Mouse (Mus musculus) adipocyte (in vitro differentiated cells): ENCODE measurements around the gene Gpr179.
"Not testable (repeated sequence)": the region's sequence is repeated elsewhere in the genome, so short reads cannot be mapped to it uniquely, and the experiment has no call there.

Source experiments
- DNase-seq: peaks from one replicate; pipeline ENCODE4 v3.0.0-alpha.2; 2016; ENCODE audit warnings: low spot score

The Gpr179 gene

DNA sequence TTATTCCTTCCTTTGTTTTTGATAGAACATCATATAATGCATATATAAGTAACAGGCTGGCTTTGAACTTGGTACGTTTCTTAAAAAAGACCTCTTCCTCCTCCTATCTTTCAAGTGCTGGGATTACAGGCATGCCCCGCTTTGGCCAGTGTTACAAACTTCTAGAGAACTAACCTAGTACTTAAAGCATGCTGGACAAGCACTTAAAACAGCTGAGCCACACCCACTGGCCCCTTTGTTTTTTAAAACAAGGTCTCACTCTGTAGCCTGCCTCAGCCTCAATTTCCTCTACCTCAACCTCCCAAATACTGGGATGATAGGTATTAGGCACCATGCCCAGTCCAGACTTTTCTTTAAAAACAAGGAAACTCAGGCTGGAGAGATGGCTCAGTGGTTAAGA, 2.8 kb upstream of the Gpr179 start:
- no peak for DNase-seq

DNA sequence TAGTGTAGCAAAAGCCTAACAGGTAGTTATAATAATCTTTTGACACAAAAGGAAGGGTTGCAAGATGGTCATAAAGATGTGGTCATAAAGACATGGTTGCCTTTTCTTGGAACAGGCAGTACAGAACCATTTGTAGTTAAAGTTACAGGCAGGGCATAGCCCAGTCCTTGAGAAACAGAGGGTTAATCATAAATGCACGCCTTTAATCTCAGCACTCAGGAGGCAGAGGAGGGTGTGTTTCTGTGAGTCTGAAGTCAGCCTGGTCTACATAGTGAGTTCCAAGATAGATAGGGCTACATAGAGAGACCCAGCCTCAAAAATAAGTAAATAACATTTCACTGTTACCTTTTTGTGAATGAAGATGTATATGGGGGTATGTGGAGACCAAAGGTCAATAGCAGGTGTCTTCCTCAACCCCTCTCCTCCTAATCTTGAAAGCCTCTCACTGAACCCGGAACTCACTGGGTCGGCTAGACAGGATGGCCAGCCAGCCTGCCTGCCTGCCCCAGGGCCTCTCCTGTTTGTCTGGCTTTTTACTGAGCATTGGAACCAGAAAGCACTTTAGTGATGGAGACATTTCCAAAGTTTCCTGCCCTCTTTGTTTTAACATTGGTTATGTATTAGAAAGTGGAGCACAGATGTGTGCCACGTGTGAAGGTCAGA, 1.2 kb upstream of the Gpr179 start:
- DNase-seq, result no peak

DNA sequence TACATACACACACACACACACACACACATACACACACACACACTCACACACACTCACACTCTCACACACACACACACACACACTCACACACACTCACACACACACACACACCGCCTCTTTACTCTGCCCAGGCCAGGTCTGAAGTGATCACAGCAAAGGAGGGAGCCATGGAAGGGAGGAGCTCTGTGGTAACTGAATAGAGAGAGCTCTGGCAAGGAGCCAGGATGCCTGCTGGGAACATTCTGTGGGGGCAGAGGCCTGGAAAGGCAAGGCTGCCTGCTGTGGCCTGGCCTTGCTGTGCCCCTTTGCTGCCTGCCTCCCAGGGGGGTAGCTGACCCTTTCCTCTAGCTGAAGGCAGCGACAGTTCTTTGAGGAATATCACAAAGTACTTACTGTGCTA, 1.8 kb downstream of the Gpr179 start:
- peak; percentile 83 for DNase-seq

GRCm38 (mm10) chr11:97347291-97347690, 4.6 kb downstream of the Gpr179 start:
- DNase-seq, result no peak

- no peak for DNase-seq
These were observed 5.5 kb downstream of the Gpr179 start for GRCm38 (mm10) chr11:97346383-97346782.

DNA sequence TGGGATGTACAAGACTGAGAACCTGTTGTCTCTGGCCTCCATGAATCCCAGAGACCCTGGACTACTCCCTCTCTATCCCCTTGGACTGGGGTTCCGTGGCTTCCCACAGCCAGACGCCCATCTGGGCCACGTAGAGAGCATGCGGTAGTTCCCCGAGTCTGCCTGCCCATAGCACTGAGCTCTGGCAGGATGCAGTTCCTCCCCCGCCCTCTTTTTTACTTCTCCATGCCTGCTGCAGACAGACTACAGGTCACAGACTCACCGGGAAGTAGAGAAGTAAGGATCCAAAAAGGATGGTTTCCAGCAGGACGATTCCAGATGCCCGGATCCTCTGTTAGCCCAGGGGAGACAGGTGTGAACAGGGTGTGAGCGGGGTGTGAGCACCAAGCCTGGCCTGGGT, 6.4 kb downstream of the Gpr179 start:
- DNase-seq, result no peak

DNA sequence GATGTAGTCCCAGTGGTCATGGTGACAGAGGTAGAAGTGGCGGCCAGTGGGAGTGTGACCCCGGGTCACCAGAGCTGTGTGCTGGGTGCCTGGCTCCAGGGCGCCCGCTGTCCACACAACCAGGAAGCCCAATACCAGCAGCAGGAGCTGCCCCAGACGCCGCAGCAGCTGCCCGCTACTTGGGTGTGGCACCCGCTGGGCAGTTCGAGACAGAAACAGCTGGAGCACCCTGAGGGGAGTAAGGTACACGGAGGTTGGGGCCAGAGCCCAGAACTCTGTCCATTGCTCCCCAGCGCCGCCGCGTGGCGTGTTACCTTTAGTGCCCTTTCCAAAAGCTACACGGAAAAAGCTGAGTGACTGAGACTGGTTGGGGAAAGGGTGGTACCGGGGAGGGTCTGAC, 8.3 kb downstream of the Gpr179 start:
- DNase-seq, result peak; percentile 56

GRCm38 (mm10) chr11:97343175-97343574, 8.7 kb downstream of the Gpr179 start:
- no peak for DNase-seq

DNA sequence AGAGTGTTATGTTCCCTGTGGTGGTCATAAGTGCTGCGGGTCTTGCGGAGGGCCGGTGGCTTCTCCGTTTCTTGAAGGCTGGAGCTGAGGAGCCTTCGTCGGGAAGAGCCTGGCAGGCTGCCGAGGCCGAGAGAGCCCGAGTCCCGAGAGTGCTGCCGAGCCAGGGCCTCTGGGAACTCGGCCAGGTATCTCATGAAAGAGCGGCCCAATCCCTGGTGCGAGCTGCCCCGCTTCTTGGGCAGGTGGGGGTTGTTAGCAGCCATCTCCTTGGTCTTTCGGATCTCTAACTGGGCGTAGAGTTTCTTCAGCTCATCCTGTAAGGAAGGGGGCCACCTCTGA, 12.9 kb downstream of the Gpr179 start:
- DNase-seq, result peak; percentile 82

DNA sequence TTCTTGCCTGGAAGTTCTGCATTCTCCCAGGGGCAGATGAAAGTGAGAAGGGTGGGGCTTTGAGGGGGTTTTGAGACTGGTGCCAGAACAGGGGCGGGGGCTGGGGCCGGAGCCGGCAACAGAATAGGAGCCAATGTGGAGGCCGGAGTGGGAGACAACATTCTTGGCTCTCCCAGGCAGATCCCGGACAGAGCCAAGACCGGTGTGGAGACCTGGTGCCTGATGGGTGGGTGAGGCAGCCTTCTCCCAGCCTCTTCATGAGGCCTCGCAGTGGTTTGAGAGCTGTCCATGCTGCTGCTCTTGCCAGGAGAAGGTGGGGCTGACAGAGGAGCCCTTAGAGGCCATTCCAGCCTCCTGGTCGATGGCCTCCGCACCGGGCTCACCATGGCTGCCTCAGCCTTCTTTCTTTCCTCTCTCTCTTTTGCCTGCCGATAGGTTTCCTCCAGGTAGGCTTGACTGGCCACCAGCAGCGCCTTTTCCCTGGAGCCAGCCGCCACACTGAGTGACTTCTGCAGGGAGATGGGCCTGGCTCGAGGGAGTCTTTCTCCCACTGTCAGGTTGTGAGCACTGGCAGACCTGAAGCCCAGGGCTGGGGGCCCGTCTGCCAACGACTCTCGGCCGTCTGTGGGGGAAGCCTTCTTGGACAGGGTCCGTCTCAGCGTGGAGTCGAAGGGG, 13.4 kb downstream of the Gpr179 start:
- DNase-seq, result no peak

GRCm38 (mm10) chr11:97337363-97337762, 14.5 kb downstream of the Gpr179 start:
- DNase-seq, result no peak

DNA sequence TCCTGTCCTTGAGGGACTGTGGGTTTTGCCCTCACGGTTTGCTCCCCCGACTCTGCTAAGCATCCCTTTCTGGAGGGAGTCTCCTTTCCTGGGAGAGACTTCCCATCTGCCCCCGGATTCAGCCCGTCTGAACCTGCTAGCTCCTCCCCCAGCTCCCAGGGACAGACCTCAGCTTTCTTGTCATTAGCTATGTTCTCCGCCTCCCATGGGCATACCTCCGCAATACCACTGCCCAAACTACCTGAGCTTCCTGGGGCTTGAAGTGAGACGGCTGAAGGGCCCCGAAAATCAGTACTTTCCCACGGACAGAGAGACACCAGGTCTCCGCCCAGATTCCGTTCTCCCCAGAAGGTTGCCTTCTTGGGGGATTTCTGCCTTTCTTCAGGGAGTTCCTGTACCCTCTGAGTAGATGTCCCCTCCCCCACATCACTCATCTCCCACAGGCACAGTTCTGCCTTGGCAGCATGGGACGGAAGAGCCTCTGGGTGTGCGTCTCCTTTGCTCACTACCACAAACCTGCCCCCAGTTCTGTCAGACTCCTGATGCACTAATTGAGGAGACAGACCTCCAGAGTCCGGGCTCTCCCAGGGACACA, 15.0 kb downstream of the Gpr179 start:
- no peak for DNase-seq

DNA sequence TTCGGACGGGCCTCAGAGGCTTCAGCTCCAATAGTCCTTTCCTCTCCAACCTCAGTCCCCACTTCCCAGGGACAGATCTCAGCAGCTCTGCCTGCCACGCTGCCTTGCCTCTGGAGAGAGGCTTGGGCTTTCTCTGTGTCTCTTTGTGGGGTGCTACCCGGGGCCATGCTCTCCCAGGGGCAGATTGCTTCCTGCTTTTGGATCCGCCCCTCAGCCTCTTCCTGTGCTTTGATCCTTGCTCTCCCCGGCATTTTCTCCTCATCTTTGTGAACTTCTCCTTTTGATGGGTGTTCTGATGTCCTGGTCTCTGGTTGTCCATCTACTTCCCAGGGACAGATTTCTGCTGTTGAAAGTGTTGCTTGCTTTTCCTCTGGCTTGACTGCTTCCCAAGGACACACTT, 15.6 kb downstream of the Gpr179 start:
- no peak for DNase-seq

DNA sequence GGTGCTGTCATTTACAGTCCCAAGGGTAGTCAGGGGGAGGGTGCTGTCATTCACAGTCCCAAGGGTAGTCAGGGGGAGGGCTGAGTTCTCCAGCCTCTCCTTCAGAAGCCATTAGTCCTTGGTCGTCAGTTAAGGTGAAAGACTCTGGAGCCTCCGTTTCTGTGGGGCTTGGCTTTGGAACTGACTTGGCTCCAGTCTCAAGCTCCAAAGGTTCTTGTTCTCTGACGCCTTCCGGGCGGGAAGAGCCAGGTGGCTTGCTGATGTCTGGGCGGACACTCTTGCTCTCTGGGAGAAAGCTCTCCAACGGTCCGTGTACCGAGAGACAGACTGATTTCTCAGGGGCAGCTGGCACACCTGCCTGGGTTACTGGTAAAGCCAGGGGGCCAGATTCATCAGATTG, 17.5 kb downstream of the Gpr179 start:
- DNase-seq, result no peak

GRCm38 (mm10) chr11:97333896-97334295, 18.0 kb downstream of the Gpr179 start:
- DNase-seq, result no peak

DNA sequence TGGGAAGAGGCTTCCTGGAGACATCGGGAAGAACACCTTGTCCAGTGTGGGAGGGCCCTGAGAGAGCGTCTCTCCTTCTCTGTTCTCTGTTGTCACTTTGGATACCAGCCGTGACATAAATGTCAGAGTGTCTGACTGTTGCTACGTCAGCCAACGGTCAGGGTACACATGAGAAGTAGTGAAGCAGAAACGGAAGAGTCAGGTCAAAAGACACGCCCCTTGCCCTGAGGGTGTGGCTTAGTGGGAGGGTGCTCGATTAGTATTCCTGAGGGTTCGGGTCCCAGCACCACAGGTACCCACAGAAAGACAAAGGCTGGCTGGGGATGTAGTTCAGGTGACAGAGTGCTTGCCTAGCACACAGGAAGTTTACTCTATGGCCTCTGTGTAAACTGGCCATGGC, 18.8 kb downstream of the Gpr179 start:
- DNase-seq, result no peak

DNA sequence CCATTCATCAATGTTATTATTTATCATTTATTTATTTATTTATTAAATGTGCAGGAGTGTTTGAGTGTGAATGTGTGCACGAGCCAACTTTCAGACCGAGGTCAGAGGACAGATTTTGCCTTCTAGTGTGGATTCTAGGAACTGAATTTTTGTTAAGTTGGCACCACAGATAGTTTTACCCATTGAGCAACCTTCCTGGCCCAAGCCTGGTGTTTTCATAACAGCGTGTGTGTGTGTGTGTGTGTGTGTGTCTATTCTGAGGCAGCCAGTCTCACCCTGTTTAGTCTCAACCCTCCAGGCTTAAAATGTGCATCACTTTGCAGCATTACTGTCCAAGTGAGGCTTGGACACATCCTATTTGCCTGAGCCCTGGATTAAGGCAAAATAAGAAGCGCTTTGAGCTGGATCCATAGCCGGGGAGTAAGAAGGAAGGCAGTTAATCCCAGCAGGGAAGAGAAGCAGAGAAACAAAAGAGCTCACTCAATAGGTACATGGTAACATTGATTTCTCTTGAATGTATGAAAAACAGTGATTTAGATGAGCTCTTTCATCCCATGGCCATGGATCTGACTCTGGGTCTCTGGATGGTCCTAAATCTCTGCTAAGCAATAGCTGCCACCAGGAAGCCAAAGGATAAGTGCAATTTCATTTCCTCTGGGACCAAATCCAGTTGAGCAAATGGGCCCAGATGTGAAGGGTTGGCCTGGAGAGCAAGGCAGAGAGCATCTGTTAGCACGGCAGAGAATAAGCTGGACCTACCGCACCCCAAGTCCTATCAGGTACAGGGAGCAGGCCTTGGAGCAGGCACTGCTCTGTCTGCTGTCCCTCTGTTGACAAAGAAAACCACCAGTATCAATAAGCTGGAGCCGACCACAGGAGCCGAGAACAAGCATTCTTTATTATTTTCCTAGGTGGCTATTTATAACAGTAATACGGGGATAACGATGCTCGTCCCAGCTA, 20.4 kb downstream of the Gpr179 start:
- peak; percentile 95 for DNase-seq

DNA sequence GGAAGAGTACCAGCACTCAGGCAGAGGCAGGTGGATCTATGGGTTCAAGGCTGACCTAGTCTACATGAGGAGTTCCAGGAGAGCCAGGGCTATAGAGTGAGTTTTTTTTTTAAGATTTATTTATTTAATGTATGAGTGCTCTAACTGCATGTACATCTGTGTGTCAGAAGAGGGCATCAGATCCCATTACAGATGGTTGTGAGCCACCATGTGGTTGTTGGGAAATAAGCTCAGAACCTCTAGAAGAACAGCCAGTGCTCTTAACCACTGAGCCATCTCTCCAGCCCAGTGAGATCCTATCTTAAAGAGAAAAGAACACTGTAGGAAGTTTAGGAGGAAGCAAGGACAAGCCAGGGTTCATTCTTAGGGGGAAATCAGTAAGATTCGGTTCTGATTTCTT, 21.6 kb downstream of the Gpr179 start:
- DNase-seq, result peak; percentile 55

- DNase-seq, result peak; percentile 82
These were observed 23.7 kb downstream of the Gpr179 start for GRCm38 (mm10) chr11:97328148-97328547.

DNA sequence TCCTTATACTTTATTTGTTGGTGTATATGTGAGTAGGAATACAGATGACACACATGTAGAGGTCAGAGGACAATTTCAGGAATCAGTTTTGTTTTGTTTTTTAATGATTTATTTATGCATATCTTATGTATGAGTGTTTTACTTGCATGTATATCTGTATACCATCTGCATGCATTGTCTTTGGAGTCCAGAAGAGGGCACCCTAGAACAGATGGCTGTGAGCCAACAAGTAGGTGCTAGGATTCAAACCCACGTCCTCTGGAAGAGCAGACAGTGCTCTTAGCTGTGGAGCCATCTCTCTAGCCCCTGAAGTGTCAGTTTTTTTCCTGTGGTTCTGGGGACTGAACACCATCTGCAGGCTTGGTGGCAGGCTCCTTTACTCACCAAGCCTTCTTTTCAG, 26.7 kb downstream of the Gpr179 start:
- DNase-seq, result no peak

GRCm38 (mm10) chr11:97321894-97322600, 29.8 kb downstream of the Gpr179 start:
- DNase-seq, result not testable (repeated sequence)

DNA sequence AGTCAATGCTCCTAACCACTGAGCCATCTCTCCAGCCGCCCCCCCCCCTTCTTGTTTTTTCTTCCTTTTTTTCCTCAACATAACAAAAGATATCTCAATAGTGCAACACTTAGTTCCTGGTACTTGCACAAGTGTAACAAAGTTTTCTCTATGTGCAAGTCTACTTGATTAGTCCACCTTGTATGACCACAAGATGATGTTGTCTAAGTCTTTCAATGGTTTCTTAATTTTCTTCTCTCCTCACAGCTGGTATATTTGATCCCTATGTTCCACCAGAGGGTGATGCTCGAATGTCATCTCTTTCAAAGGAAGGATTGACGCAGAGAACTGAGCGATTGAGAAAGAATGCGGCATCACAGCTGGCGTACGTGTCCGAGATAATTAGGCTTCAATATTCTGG, 30.7 kb downstream of the Gpr179 start:
- no peak for DNase-seq
